Mouse (Mus musculus) intestine, embryonic 14.5 days (tissue): Measurements from ENCODE around the gene Rmi2. TPM values are rescaled to one million over a fixed set of nuclear protein-coding genes. Genes with fewer than 3 reads are reported as not detected.

ENCODE experiments used
- ATAC-seq: fragments of 200-750 bp; cut with Nextera tagmentation; replicated peaks from 2 replicates; pipeline ENCODE4 v1.8.0; 2017; ENCODE audit warnings: low read depth, moderate number of reproducible peaks, moderate TSS enrichment, moderate library complexity; ENCODE audit not compliant: low FRiP score, low TSS enrichment
- DNase-seq: peaks from one replicate; pipeline ENCODE4 v3.0.0-alpha.2; 2018; ENCODE audit warnings: low spot score
- H3K27ac ChIP-seq: fragments of 300-500 bp; sonication (generic); 2 replicates; pipeline ENCODE4 v1.5.1; 2014; ENCODE audit warnings: low read depth, mild to moderate bottlenecking, control low read depth
- H3K27me3 ChIP-seq: fragments of 300-500 bp; sonication (generic); replicated peaks from 2 replicates; pipeline ENCODE4 v1.6.1; 2014; ENCODE audit warnings: low read length, control low read depth; ENCODE audit not compliant: control insufficient read depth, insufficient read depth
- H3K36me3 ChIP-seq: fragments of 300-500 bp; sonication (generic); 2 replicates; pipeline ENCODE4 v1.6.1; 2014; ENCODE audit warnings: low read length, control low read depth; ENCODE audit not compliant: control insufficient read depth, insufficient read depth
- H3K4me1 ChIP-seq: fragments of 300-500 bp; sonication (generic); replicated peaks from 2 replicates; pipeline ENCODE4 v1.6.1; 2014; ENCODE audit warnings: low read length, control low read depth, mixed read lengths; ENCODE audit not compliant: control insufficient read depth, insufficient read depth
- H3K4me2 ChIP-seq: fragments of 300-500 bp; sonication (generic); 2 replicates; pipeline ENCODE4 v1.6.1; 2014; ENCODE audit warnings: low read length
- H3K4me3 ChIP-seq: fragments of 300-500 bp; sonication (generic); 2 replicates; pipeline ENCODE4 v1.5.1; 2014; ENCODE audit warnings: low read depth, low read length, control low read depth, mixed read lengths
- H3K9ac ChIP-seq: fragments of 300-500 bp; sonication (generic); 2 replicates; pipeline ENCODE4 v1.6.1; 2014; ENCODE audit warnings: mild to moderate bottlenecking, low read length
- H3K9me3 ChIP-seq: fragments of 300-500 bp; sonication (generic); 2 replicates; pipeline ENCODE4 v1.6.1; 2016; ENCODE audit warnings: low read length, control low read depth; ENCODE audit not compliant: control insufficient read depth
- WGBS: fragments of 180-500 bp; shearing (Covaris S2); extraction: QIAGEN DNeasy Blood & Tissue Kit; methylation state at CpG from one replicate; pipeline ENCODE4 v1.1.7; 2014; 5-methylcytosine and 5-hydroxymethylcytosine counted together
- polyA plus RNA-seq: library from polyadenylated mRNA; unstranded; fragments of >200 nt; fragmentation: Nextera tagmentation; extraction: Ambion mirVana; gene quantifications from 2 replicates; pipeline ENCODE4 v1.2.1, GENCODE M21; 2014

Gene Rmi2
- polyA plus RNA-seq, 1 experiment from 2014 or later = 3.9 TPM

- no peak overlapping the region for H3K9ac ChIP-seq
- 83% methylated on average over 8 of the region's 8 CpGs for WGBS
Observed at GRCm38 (mm10) chr16:10866841-10867240, 32.0 kb downstream of the Rmi2 start.

GRCm38 (mm10) chr16:10867501-10867900, 32.6 kb downstream of the Rmi2 start:
- Histone ChIP-seq H3K27ac (no peak overlapping the region), H3K4me2 (no peak overlapping the region), H3K9ac (no peak overlapping the region), H3K4me3 (no peak overlapping the region), H3K9me3 (no peaks in the 10 kb centered on the region), H3K27me3 (no peaks in the 10 kb centered on the region), H3K36me3 (no peaks in the 10 kb centered on the region), H3K4me1 (peaks cover 5% of the 10 kb centered on the region; the same call in 1 of the 2 replicates)
- DNase-seq = no peak
- WGBS = 90% methylated on average over 2 of the region's 2 CpGs
- ATAC-seq = no peak

More at GRCm38 (mm10) chr16:10866841-10867240, 32.0 kb downstream of the Rmi2 start:
- Histone ChIP-seq H3K27me3 (no peaks in the 10 kb centered on the region), H3K9me3 (no peaks in the 10 kb centered on the region), H3K27ac (no peak overlapping the region), H3K4me3 (no peak overlapping the region), H3K4me2 (no peak overlapping the region), H3K4me1 (peaks cover 5% of the 10 kb centered on the region; the same call in 1 of the 2 replicates), H3K36me3 (no peaks in the 10 kb centered on the region)
- DNase-seq = no peak
- ATAC-seq = no peak

DNA sequence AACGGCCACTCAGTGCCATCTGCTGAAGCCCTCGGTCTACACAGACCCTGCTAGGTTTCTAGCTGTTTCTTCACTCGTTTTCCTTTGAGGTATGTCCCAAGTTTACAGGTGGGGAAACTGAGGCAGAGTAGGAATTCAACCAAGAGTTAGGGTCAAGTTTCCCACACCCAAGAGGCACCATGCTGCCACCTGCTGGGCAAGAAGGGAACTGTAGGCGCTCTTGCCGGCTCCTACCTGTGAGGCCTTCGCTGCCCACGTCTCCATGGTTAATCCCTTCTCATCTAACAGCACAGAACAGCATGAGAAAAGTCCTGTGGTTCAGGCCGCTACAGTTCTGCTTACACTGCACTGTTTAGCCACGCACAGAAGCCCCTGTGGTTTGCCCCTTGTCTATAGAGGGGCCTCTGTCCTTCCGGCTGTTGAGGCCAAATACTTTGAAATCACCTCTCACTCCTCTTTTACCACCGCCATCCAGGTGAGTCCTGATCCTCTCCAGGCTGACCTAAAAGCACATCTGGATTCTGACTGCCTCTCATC, 33.1 kb downstream of the Rmi2 start:
- 36% methylated on average over 11 of the region's 11 CpGs for WGBS
- peak; percentile 84 for DNase-seq

GRCm38 (mm10) chr16:10870969-10871368, 36.1 kb downstream of the Rmi2 start:
- Histone ChIP-seq H3K36me3 (no peaks in the 10 kb centered on the region), H3K9me3 (no peaks in the 10 kb centered on the region), H3K4me3 (no peak overlapping the region), H3K27me3 (no peaks in the 10 kb centered on the region), H3K4me1 (peaks cover 5% of the 10 kb centered on the region; the same call in 1 of the 2 replicates), H3K9ac (no peak overlapping the region), H3K27ac (no peak overlapping the region), H3K4me2 (no peak overlapping the region)
- 61% methylated on average over 4 of the region's 4 CpGs for WGBS
- ATAC-seq (no peak), DNase-seq (no peak)

More for the DNA sequence above, 33.1 kb downstream of the Rmi2 start:
- peaks cover 5% of the 10 kb centered on the region; the same call in 1 of the 2 replicates for H3K4me1 ChIP-seq
- no peak overlapping the region for H3K4me2 ChIP-seq
- no peak for ATAC-seq
- H3K9ac ChIP-seq = no peak overlapping the region
- H3K27ac ChIP-seq = no peak overlapping the region
- no peaks in the 10 kb centered on the region for H3K9me3 ChIP-seq
- no peak overlapping the region for H3K4me3 ChIP-seq
- no peaks in the 10 kb centered on the region for H3K27me3 ChIP-seq
- no peaks in the 10 kb centered on the region for H3K36me3 ChIP-seq

DNA sequence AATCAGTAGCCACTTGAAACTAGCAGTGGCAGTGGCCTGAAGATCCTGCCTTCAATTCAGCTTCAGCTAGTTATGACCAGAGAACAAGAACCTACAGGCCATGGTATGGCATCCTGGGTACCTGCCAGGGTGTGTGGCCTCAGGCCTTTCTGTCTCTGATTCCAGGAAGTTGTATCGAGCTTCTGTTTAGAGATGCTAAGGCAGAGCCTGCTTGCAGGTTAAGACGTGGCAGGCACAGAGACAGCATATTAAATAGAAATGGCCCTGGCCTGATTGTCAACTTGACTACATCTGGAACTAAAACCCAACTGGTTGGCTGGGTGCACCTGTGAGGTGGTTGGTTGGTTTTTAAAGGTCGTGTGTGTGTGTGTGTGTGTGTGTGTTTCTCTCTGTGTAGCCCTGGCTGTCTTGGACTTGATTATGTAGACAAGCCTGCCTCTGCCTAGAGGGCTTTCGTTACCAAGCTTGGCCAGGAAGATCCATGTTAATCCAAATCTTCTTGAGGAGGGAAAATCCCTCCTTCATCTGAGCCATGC, 38.0 kb downstream of the Rmi2 start:
- no peaks in the 10 kb centered on the region for H3K9me3 ChIP-seq
- no peak overlapping the region for H3K9ac ChIP-seq
- H3K4me2 ChIP-seq = no peak overlapping the region
- H3K36me3 ChIP-seq = no peaks in the 10 kb centered on the region
- ATAC-seq (no peak), DNase-seq (no peak)
- no peak overlapping the region for H3K27ac ChIP-seq
- 68% methylated on average over 4 of the region's 4 CpGs for WGBS
- no peak overlapping the region for H3K4me3 ChIP-seq
- no peaks in the 10 kb centered on the region for H3K27me3 ChIP-seq
- peaks cover 5% of the 10 kb centered on the region; the same call in 1 of the 2 replicates for H3K4me1 ChIP-seq

GRCm38 (mm10) chr16:10873654-10874053, 38.8 kb downstream of the Rmi2 start:
- 9% methylated on average over 5 of the region's 5 CpGs for WGBS
- peaks cover 5% of the 10 kb centered on the region; the same call in 1 of the 2 replicates for H3K4me1 ChIP-seq
- ATAC-seq = peak; percentile 29; the same call in 1 of the 2 replicates

GRCm38 (mm10) chr16:10878227-10878626, 43.4 kb downstream of the Rmi2 start:
- WGBS = 84% methylated on average over 3 of the region's 3 CpGs
- Histone ChIP-seq H3K4me2 (no peak overlapping the region), H3K4me3 (no peak overlapping the region), H3K4me1 (no peaks in the 10 kb centered on the region), H3K27me3 (no peaks in the 10 kb centered on the region), H3K9me3 (no peaks in the 10 kb centered on the region), H3K9ac (no peak overlapping the region), H3K27ac (no peak overlapping the region), H3K36me3 (no peaks in the 10 kb centered on the region)
- DNase-seq (no peak), ATAC-seq (no peak)

More at GRCm38 (mm10) chr16:10873654-10874053, 38.8 kb downstream of the Rmi2 start:
- Histone ChIP-seq H3K9me3 (no peaks in the 10 kb centered on the region), H3K27ac (no peak overlapping the region), H3K9ac (no peak overlapping the region), H3K4me3 (no peak overlapping the region), H3K4me2 (no peak overlapping the region), H3K27me3 (no peaks in the 10 kb centered on the region), H3K36me3 (no peaks in the 10 kb centered on the region)
- DNase-seq = peak; percentile 98

GRCm38 (mm10) chr16:10879467-10879866, 44.6 kb downstream of the Rmi2 start:
- DNase-seq (peak; percentile 81), ATAC-seq (0 out of 2 replicates have a peak, but pooled peaks have one; percentile 50)
- Histone ChIP-seq H3K27ac (no peak overlapping the region), H3K4me2 (no peak overlapping the region), H3K9ac (no peak overlapping the region), H3K4me3 (no peak overlapping the region), H3K36me3 (no peaks in the 10 kb centered on the region), H3K27me3 (no peaks in the 10 kb centered on the region), H3K9me3 (no peaks in the 10 kb centered on the region), H3K4me1 (no peaks in the 10 kb centered on the region)
- WGBS = 100% methylated on average over 1 of the region's 1 CpGs
